Mouse (Mus musculus) stomach, postnatal 0 days (tissue): ENCODE data around the gene Apip.

ENCODE experiments used
- CTCF ChIP-seq: IDR thresholded peaks from 2 replicates; pipeline ENCODE4 v1.5.1; 2016; ENCODE audit warnings: antibody characterized with exemption, low read depth, mild to moderate bottlenecking, moderate library complexity
- EP300 ChIP-seq: optimal IDR thresholded peaks from 2 replicates; pipeline ENCODE3; 2016; ENCODE audit warnings: antibody characterized with exemption

DNA sequence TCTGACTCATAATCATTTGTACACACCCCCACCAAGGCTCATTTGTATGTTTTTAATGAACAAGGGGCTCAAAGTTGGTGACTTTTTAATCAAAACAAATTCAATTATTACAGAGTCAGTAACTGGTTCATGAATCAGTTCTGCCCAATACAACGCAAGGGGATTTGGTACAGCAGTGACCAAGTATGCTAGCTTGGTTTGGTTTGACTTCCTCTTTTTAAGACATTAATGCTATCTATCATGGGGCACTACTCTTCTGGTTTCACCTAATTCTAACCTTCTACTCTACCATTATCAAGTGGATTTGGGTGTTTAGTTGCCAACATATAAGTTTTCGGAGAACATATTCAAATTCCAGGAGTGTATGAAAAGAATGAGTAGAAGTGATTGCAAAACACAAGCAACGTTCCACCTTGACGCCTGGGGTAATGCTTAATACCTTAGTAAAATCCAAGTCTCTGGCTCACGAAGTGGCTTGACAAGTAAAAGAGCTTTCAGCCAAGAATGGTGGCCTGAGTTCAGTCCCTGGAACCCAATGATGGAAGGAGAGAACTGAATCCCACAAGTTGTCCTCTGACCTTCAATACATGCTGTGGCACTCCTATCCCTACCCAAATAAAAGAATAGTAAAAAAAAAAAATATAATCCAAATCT is 3.6 kb upstream of the Apip start:
- TF ChIP-seq CTCF (no peak), EP300 (no peak)
